Mouse (Mus musculus) CH12.LX (cell line): ENCODE measurements around the gene Plekhh3. TPM values are rescaled to one million over a fixed set of nuclear protein-coding genes. Genes with fewer than 3 reads are reported as not detected.
A peak's percentile ranks its signal among the peaks of the same experiment; 100 is the strongest.

Experiments used
- DNase-seq: peaks from one replicate; pipeline ENCODE4 v3.0.0-alpha.2; 2013; ENCODE audit errors: extremely low read depth
- H3K27ac ChIP-seq: 2 replicates; pipeline ENCODE4 v1.5.1; 2012; ENCODE audit warnings: low read depth, mild to moderate bottlenecking, control low read depth, moderate library complexity; ENCODE audit not compliant: insufficient read depth
- H3K27me3 ChIP-seq: replicated peaks from 2 replicates; pipeline ENCODE3; 2012; ENCODE audit warnings: inconsistent platforms
- H3K36me3 ChIP-seq, 2 experiments: replicated peaks in 1 of 2; 2 replicates each; pipeline versions ENCODE3 to v1.6.1; 2012; ENCODE audit warnings: inconsistent platforms in 1 of 2, low read length in 1 of 2, mild to moderate bottlenecking in 1 of 2, mixed read lengths in 1 of 2, moderate library complexity in 1 of 2; ENCODE audit not compliant: control insufficient read depth in 1 of 2, insufficient read depth in 1 of 2
- H3K4me1 ChIP-seq, 2 experiments: 2 replicates each; pipeline ENCODE4 v1.6.1; 2012; ENCODE audit warnings: inconsistent platforms in 1 of 2, moderate library complexity in 1 of 2; ENCODE audit not compliant: insufficient read depth in 2 of 2, control insufficient read depth in 1 of 2
- H3K4me2 ChIP-seq: 2 replicates; pipeline ENCODE4 v1.6.1; 2012; ENCODE audit warnings: low read depth, mild to moderate bottlenecking, control low read depth; ENCODE audit not compliant: poor library complexity, insufficient read depth, severe bottlenecking
- H3K4me3 ChIP-seq, 3 experiments: fragments of 150-350 bp in 1 of 3; sonication (generic) in 1 of 3; replicated peaks in 1 of 3; 2 replicates each; pipeline versions ENCODE3 to v1.5.1; 2011 to 2012; ENCODE audit warnings: low read depth in 2 of 3, low read length in 2 of 3, mild to moderate bottlenecking in 2 of 3, moderate library complexity in 2 of 3, control low read depth in 1 of 3, improper control_type of control experiment in 1 of 3, inconsistent platforms in 1 of 3, mixed read lengths in 1 of 3; ENCODE audit not compliant: poor library complexity in 1 of 3
- H3K79me2 ChIP-seq: replicated peaks from 2 replicates; pipeline ENCODE4 v1.6.1; 2012; ENCODE audit warnings: mild to moderate bottlenecking, moderate library complexity; ENCODE audit not compliant: control insufficient read depth, poor library complexity, insufficient read depth, severe bottlenecking; ENCODE audit errors: extremely low read depth
- H3K9ac ChIP-seq: 2 replicates; pipeline ENCODE4 v1.6.1; 2012; ENCODE audit warnings: low read depth, mild to moderate bottlenecking, control low read depth, moderate library complexity; ENCODE audit not compliant: insufficient read depth
- H3K9me3 ChIP-seq: replicated peaks from 2 replicates; pipeline ENCODE3; 2012; ENCODE audit warnings: low read length, inconsistent platforms, mixed read lengths
- CHD1 ChIP-seq: IDR thresholded peaks from 2 replicates; pipeline ENCODE4 v1.6.1; 2012; ENCODE audit warnings: low read depth, low read length, improper control_type of control experiment, inconsistent platforms
- CHD2 ChIP-seq: IDR thresholded peaks from 2 replicates; pipeline ENCODE4 v1.6.1; 2011; ENCODE audit warnings: low read length, improper control_type of control experiment
- E2F4 ChIP-seq: IDR thresholded peaks from 2 replicates; pipeline ENCODE4 v1.6.1; 2011; ENCODE audit warnings: low read depth, low read length, improper control_type of control experiment; ENCODE audit not compliant: insufficient replicate concordance
- ELF1 ChIP-seq: IDR thresholded peaks from 2 replicates; pipeline ENCODE4 v1.6.1; 2014; ENCODE audit warnings: low read depth, mild to moderate bottlenecking, inconsistent platforms, low read length, improper control_type of control experiment
- EP300 ChIP-seq: IDR thresholded peaks from 2 replicates; pipeline ENCODE4 v1.6.1; 2011; ENCODE audit warnings: low read length, improper control_type of control experiment
- ETS1 ChIP-seq: conservative IDR thresholded peaks from 2 replicates; pipeline ENCODE4 v1.6.1; 2012; ENCODE audit warnings: low read depth, mild to moderate bottlenecking, inconsistent platforms, low read length, improper control_type of control experiment, moderate library complexity
- HCFC1 ChIP-seq: IDR thresholded peaks from 2 replicates; pipeline ENCODE4 v1.6.1; 2012; ENCODE audit warnings: low read depth, mild to moderate bottlenecking, inconsistent platforms, low read length, improper control_type of control experiment
- IRF4 ChIP-seq: IDR thresholded peaks from 2 replicates; pipeline ENCODE4 v1.6.1; 2014; ENCODE audit warnings: low read depth, mild to moderate bottlenecking, inconsistent platforms, low read length, improper control_type of control experiment
- MAFK ChIP-seq: IDR thresholded peaks from 2 replicates; pipeline ENCODE4 v1.6.1; 2011; ENCODE audit warnings: low read length, improper control_type of control experiment; ENCODE audit not compliant: insufficient replicate concordance
- MAZ ChIP-seq: IDR thresholded peaks from 2 replicates; pipeline ENCODE4 v1.6.1; 2012; ENCODE audit warnings: low read depth, mild to moderate bottlenecking, inconsistent platforms, low read length, improper control_type of control experiment, moderate library complexity
- MEF2A ChIP-seq: IDR thresholded peaks from 2 replicates; pipeline ENCODE4 v1.6.1; 2014; ENCODE audit warnings: low read depth, mild to moderate bottlenecking, inconsistent platforms, low read length, improper control_type of control experiment, borderline replicate concordance
- MXI1 ChIP-seq: IDR thresholded peaks from 2 replicates; pipeline ENCODE4 v1.6.1; 2011; ENCODE audit warnings: mild to moderate bottlenecking, low read depth, low read length, improper control_type of control experiment
- POLR2A ChIP-seq: IDR thresholded peaks from 2 replicates; pipeline ENCODE4 v1.6.1; 2011; ENCODE audit warnings: low read depth, mild to moderate bottlenecking, improper control_type of control experiment, low read length
- POLR2AphosphoS2 ChIP-seq: IDR thresholded peaks from 2 replicates; pipeline ENCODE4 v1.6.1; 2011; ENCODE audit warnings: low read depth, low read length, improper control_type of control experiment
- RAD21 ChIP-seq: IDR thresholded peaks from 2 replicates; pipeline ENCODE4 v1.6.1; 2011; ENCODE audit warnings: low read depth, mild to moderate bottlenecking, low read length, improper control_type of control experiment, moderate library complexity
- SIN3A ChIP-seq: IDR thresholded peaks from 2 replicates; pipeline ENCODE4 v1.6.1; 2012; ENCODE audit warnings: low read length, improper control_type of control experiment, inconsistent platforms
- TBP ChIP-seq: conservative IDR thresholded peaks from 2 replicates; pipeline ENCODE4 v1.6.1; 2011; ENCODE audit warnings: low read depth, low read length, improper control_type of control experiment
- TCF12 ChIP-seq: IDR thresholded peaks from 2 replicates; pipeline ENCODE4 v1.6.1; 2014; ENCODE audit warnings: low read depth, mild to moderate bottlenecking, inconsistent platforms, low read length, improper control_type of control experiment
- UBTF ChIP-seq: IDR thresholded peaks from 2 replicates; pipeline ENCODE4 v1.6.1; 2012; ENCODE audit warnings: low read depth, mild to moderate bottlenecking, inconsistent platforms, low read length, improper control_type of control experiment, moderate library complexity
- USF1 ChIP-seq: IDR thresholded peaks from 2 replicates; pipeline ENCODE4 v1.6.1; 2014; ENCODE audit warnings: low read depth, mild to moderate bottlenecking, inconsistent platforms, low read length, improper control_type of control experiment
- ZC3H11A ChIP-seq: IDR thresholded peaks from 2 replicates; pipeline ENCODE4 v1.6.1; 2012; ENCODE audit warnings: low read depth, mild to moderate bottlenecking, inconsistent platforms, low read length, improper control_type of control experiment
- ZKSCAN1 ChIP-seq: IDR thresholded peaks from 2 replicates; pipeline ENCODE4 v1.6.1; 2012; ENCODE audit warnings: low read depth, inconsistent platforms, low read length, improper control_type of control experiment, borderline replicate concordance
- dilution Hi-C: fragments of 300-500 bp; cut with MboI; formaldehyde crosslinking; loops from 2 replicates; pipeline ENCODE4 v1.14.3; 2020; ENCODE audit warnings: low sequenced_read_pairs; ENCODE audit not compliant: extremely low pct_unique_long_range_greater_than_20kb, extremely low pct_ligation_motif_present
- in situ Hi-C: fragments of 300-500 bp; cut with MboI; formaldehyde crosslinking; loops from 3 replicates; pipeline ENCODE4 v1.14.3; 2019; ENCODE audit warnings: low sequenced_read_pairs, low pct_ligation_motif_present, low pct_unique_long_range_greater_than_20kb, mixed read lengths
- polyA plus RNA-seq: library from polyadenylated mRNA; unstranded; fragments of >175 nt; gene quantifications from 2 replicates; pipeline ENCODE4 v1.2.1, GENCODE M21; 2012; ENCODE audit warnings: low read depth; ENCODE audit not compliant: insufficient read length
- total RNA-seq, 2 experiments: library from RNA; depleted of rRNA; stranded (reverse); fragments of 300-350 nt in 1 of 2; fragments of >200 nt in 1 of 2; gene quantifications; 2 replicates each; pipeline ENCODE4 v1.2.3; 2012 to 2014

Plekhh3 gene
- total and polyA plus RNA-seq, 3 experiments, result 2.9 to 20.3 (median 5.0) TPM

DNA sequence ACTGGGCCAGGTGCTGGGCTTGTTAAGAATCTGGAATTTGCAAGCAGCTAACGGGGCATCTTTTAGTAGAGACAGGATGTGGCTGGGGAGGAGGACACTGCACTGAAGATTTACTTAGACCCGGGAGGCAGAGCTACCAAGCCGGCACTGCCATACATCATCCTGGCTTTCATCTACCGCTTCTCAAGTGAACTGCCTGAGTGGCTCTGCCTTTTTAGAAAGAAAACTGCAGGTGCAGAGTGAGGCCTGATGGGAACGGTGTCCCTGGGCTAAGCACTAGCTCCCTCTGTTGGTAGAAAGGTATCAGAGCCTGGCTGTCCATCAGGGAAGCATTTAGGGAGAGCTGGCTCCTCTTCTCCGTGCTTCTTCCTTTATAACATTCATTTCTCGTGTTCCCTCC is 29.8 kb upstream of the Plekhh3 start (continued):
- TF ChIP-seq ZC3H11A (peak; percentile 50), IRF4 (no peak), CHD2 (no peak), TCF12 (peak; percentile 53)

GRCm38 (mm10) chr11:101199555-101199954 is 28.4 kb upstream of the Plekhh3 start:
- dilution Hi-C loops, result no loop called here
- Histone ChIP-seq H3K36me3 (peaks cover 48 to 87% of the 10 kb centered on the region in 2 experiments), H3K4me1 (peaks cover 14 to 27% of the 10 kb centered on the region in 2 experiments), H3K4me2 (no peak overlapping the region), H3K27me3 (no peaks in the 10 kb centered on the region), H3K9ac (no peak overlapping the region), H3K27ac (no peak overlapping the region), H3K4me3 (no peak overlapping the region), H3K9me3 (no peaks in the 10 kb centered on the region)
- no peak for DNase-seq
- in situ Hi-C loops, result no loop called here
- TF ChIP-seq MAZ (no peak), MAFK (no peak), ZKSCAN1 (no peak), MEF2A (no peak), SIN3A (no peak), USF1 (no peak), ELF1 (no peak), HCFC1 (no peak), TCF12 (no peak), UBTF (no peak), POLR2AphosphoS2 (no peak)
- TF ChIP-seq, all 38 proteins: peak for 0
- H3K79me2 ChIP-seq, result no peaks in the 10 kb centered on the region

DNA sequence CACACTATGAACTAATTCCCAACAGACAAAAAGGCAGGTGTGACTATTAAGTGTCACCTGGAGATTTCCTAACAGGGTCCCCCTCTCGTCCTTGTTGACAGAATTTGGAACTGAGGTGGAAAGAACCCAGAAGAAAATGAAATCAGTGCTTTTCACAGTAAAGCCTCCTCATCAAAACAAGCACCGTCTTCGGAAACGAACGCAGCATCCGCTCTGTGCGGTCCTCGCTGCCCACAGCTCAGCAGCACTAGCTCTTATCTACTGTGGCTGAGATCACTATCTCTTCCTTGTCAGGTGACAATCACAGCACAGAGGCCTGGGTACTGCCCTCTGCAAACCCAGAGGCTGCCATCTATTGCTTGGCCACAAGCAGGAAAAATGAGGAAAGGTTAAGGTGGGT is 25.0 kb upstream of the Plekhh3 start:
- Histone ChIP-seq H3K4me2 (no peak overlapping the region), H3K9me3 (no peaks in the 10 kb centered on the region), H3K4me3 (no peak overlapping the region), H3K27ac (no peak overlapping the region), H3K27me3 (no peaks in the 10 kb centered on the region), H3K36me3 (peaks cover 43 to 95% of the 10 kb centered on the region in 2 experiments)
- dilution Hi-C loops (no loop called here), in situ Hi-C loops (no loop called here)
- no peak for DNase-seq
- TF ChIP-seq EP300 (no peak), POLR2A (no peak), TBP (no peak), E2F4 (no peak), RAD21 (no peak), MXI1 (no peak), CHD1 (no peak), ETS1 (no peak), HCFC1 (no peak)
- TF ChIP-seq, all 38 proteins: peak for 0
- Histone ChIP-seq H3K4me1 (peaks cover 25 to 41% of the 10 kb centered on the region in 2 experiments), H3K9ac (no peak overlapping the region), H3K79me2 (no peaks in the 10 kb centered on the region)
